Mouse (Mus musculus) ES-E14 (cell line): ENCODE results near the gene Rnf151. TPM values are rescaled to one million over a fixed set of nuclear protein-coding genes. Genes with fewer than 3 reads are reported as not detected.

ENCODE experiments used
- DNase-seq: peaks from one replicate; pipeline ENCODE4 v3.0.0-alpha.2; 2013; ENCODE audit warnings: low read depth, low spot score
- H3K27ac ChIP-seq: 2 replicates; pipeline ENCODE4 v1.5.1; 2012; ENCODE audit warnings: low read depth, mild to moderate bottlenecking, low read length, moderate library complexity, mixed read lengths; ENCODE audit not compliant: poor library complexity, insufficient read depth, severe bottlenecking
- H3K36me3 ChIP-seq: 2 replicates; pipeline ENCODE4 v1.6.1; 2012; ENCODE audit warnings: mild to moderate bottlenecking, low read length, moderate library complexity, mixed read lengths; ENCODE audit not compliant: control insufficient read depth, poor library complexity, insufficient read depth, severe bottlenecking
- H3K4me1 ChIP-seq, 2 experiments: fragments of 150-350 bp in 1 of 2; sonication (generic) in 1 of 2; 2 replicates each; pipeline ENCODE4 v1.6.1; 2012; ENCODE audit warnings: low read length in 2 of 2, mild to moderate bottlenecking in 1 of 2, mixed read lengths in 1 of 2; ENCODE audit not compliant: control insufficient read depth in 2 of 2, insufficient read depth in 2 of 2, poor library complexity in 1 of 2
- H3K4me3 ChIP-seq, 2 experiments: fragments of 150-350 bp in 1 of 2; sonication (generic) in 1 of 2; 2 replicates each; pipeline ENCODE4 v1.5.1; 2012; ENCODE audit warnings: low read length in 2 of 2, low read depth in 1 of 2, mild to moderate bottlenecking in 1 of 2, mixed read lengths in 1 of 2; ENCODE audit not compliant: insufficient read depth in 1 of 2, poor library complexity in 1 of 2, severe bottlenecking in 1 of 2
- H3K9ac ChIP-seq: 2 replicates; pipeline ENCODE4 v1.6.1; 2012; ENCODE audit warnings: low read depth, mild to moderate bottlenecking, low read length, mixed read lengths; ENCODE audit not compliant: poor library complexity, insufficient read depth, severe bottlenecking
- H3K9me3 ChIP-seq: fragments of 150-350 bp; sonication (generic); 2 replicates; pipeline ENCODE4 v1.6.1; 2012; ENCODE audit warnings: low read depth, mild to moderate bottlenecking, low read length; ENCODE audit not compliant: control insufficient read depth, insufficient read depth
- CHD2 ChIP-seq: IDR thresholded peaks from 2 replicates; pipeline ENCODE4 v1.6.1; 2014; ENCODE audit warnings: mild to moderate bottlenecking, low read depth, low read length, inconsistent platforms
- HCFC1 ChIP-seq: IDR thresholded peaks from 2 replicates; pipeline ENCODE4 v1.6.1; 2012; ENCODE audit warnings: low read length, inconsistent platforms, borderline replicate concordance; ENCODE audit not compliant: insufficient read depth
- MAFK ChIP-seq: IDR thresholded peaks from 2 replicates; pipeline ENCODE4 v1.6.1; 2014; ENCODE audit warnings: mild to moderate bottlenecking, low read depth, low read length, inconsistent platforms; ENCODE audit not compliant: insufficient read depth
- ZC3H11A ChIP-seq: IDR thresholded peaks from 2 replicates; pipeline ENCODE4 v1.6.1; 2012; ENCODE audit warnings: low read depth, mild to moderate bottlenecking, inconsistent platforms, low read length, borderline replicate concordance
- ZNF384 ChIP-seq: IDR thresholded peaks from 2 replicates; pipeline ENCODE4 v1.6.1; 2012; ENCODE audit warnings: low read depth, low read length, inconsistent platforms
- in situ Hi-C, 2 experiments: fragments of 600-800 bp; cut with MboI; formaldehyde crosslinking; loops; one replicate each; pipeline ENCODE4 v1.15.1; 2025; ENCODE audit warnings: low sequenced_read_pairs in 2 of 2, inconsistent platforms in 1 of 2; ENCODE audit not compliant: unreplicated experiment in 2 of 2
- total RNA-seq: library from RNA; depleted of rRNA; stranded (reverse); fragments of 300-350 nt; gene quantifications from 2 replicates; pipeline ENCODE4 v1.2.3, GENCODE M21; 2012

Rnf151 gene
- total RNA-seq, 1 experiment = 0.71 TPM

GRCm38 (mm10) chr17:24734513-24734912 lies 16.6 kb upstream of the Rnf151 start:
- Histone ChIP-seq H3K27ac (no peak overlapping the region), H3K4me1 (peaks cover 1 to 15% of the 10 kb centered on the region in 2 experiments; a peak in 2 of 4 replicates), H3K36me3 (no peaks in the 10 kb centered on the region), H3K4me3 (no peak overlapping the region), H3K9ac (no peak overlapping the region), H3K9me3 (no peaks in the 10 kb centered on the region)
- in situ Hi-C loops = no loop called here
- TF ChIP-seq ZNF384 (no peak), ZC3H11A (no peak), MAFK (no peak), HCFC1 (no peak), CHD2 (no peak)
- no peak for DNase-seq

- Histone ChIP-seq H3K36me3 (no peaks in the 10 kb centered on the region), H3K27ac (no peak overlapping the region), H3K9ac (no peak overlapping the region), H3K4me1 (peaks cover 1 to 12% of the 10 kb centered on the region in 2 experiments; a peak in 2 of 4 replicates), H3K9me3 (no peaks in the 10 kb centered on the region), H3K4me3 (no peak overlapping the region)
- in situ Hi-C loops = no loop called here
- TF ChIP-seq CHD2 (no peak), ZC3H11A (no peak), HCFC1 (no peak), ZNF384 (no peak), MAFK (no peak)
- no peak for DNase-seq
These were observed 15.7 kb upstream of the Rnf151 start for GRCm38 (mm10) chr17:24733434-24734050.

GRCm38 (mm10) chr17:24732233-24732935 lies 14.5 kb upstream of the Rnf151 start:
- TF ChIP-seq ZNF384 (no peak), CHD2 (no peak), HCFC1 (no peak), ZC3H11A (no peak), MAFK (no peak)
- H3K9ac ChIP-seq = no peak overlapping the region
- in situ Hi-C loops = no loop called here

GRCm38 (mm10) chr17:24730787-24731186 lies 12.9 kb upstream of the Rnf151 start:
- no peak overlapping the region for H3K4me3 ChIP-seq
- no peak for TF ChIP-seq HCFC1
- TF ChIP-seq ZC3H11A = no peak
- TF ChIP-seq ZNF384 = no peak
- TF ChIP-seq CHD2 = no peak
- no peak for TF ChIP-seq MAFK
- H3K27ac ChIP-seq = no peak overlapping the region
- H3K36me3 ChIP-seq = no peaks in the 10 kb centered on the region
- no peak overlapping the region for H3K9ac ChIP-seq
- in situ Hi-C loops = no loop called here
- no peaks in the 10 kb centered on the region for H3K9me3 ChIP-seq
- peaks cover 1 to 13% of the 10 kb centered on the region in 2 experiments; a peak in 2 of 4 replicates for H3K4me1 ChIP-seq
- DNase-seq = no peak

More at GRCm38 (mm10) chr17:24732233-24732935, 14.5 kb upstream of the Rnf151 start:
- no peak overlapping the region for H3K4me3 ChIP-seq
- H3K9me3 ChIP-seq = no peaks in the 10 kb centered on the region
- no peak overlapping the region for H3K27ac ChIP-seq
- no peaks in the 10 kb centered on the region for H3K36me3 ChIP-seq
- H3K4me1 ChIP-seq = peaks cover 1 to 18% of the 10 kb centered on the region in 2 experiments; a peak in 2 of 4 replicates
- no peak for DNase-seq
